Mouse (Mus musculus): Measurements from ENCODE around the gene Slc25a30.
A peak's percentile ranks its signal among the peaks of the same experiment; 100 is the strongest.

GRCm38 (mm10) chr14:75753991-75754817, 32.6 kb downstream of the Slc25a30 start, which contains the start of gene Cog3:
- TF ChIP-seq CHD2 (IDR thresholded peaks at IDR 0.05; ENCODE audit: low read depth, low read length) (0 out of 2 replicates have a peak, but pooled peaks have one; percentile 15), HCFC1 (IDR thresholded peaks at IDR 0.05; ENCODE audit: borderline replicate concordance, insufficient read depth, low read length) (peak; percentile 56; the same call in 1 of the 2 replicates), MAFK (IDR thresholded peaks at IDR 0.05; ENCODE audit: insufficient read depth, low read depth, low read length) (no peak)
